ENCODE assay signal across 13 mouse cellular contexts in the genomic region with DNA sequence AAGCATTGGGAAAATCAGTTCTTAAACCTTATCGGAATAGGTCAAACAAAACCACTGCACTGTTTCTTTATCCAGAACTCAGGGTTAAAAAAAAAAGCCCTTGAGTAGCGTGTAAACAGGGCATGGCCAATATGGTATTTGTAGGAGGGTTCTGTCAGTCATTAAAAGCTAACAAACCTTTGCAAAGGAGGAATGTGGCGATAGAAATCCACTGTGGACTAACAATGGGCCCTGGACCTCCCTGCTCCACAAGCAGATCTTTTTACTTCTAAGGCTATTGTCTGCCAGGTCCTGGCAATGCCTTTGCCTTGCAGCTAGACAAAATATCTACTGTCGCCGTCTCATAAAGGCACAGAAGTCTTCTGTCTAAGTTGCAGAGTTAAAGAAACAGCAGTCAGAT.
DNase-seq lines count a peak whose midpoint lies in the region; ATAC-seq and TF ChIP-seq lines count a peak whose summit lies in the region.
"Had no signal": no experiment of that assay in that cellular context is flagged by ENCODE, and none has a peak within 500 bp of the region (broad histone marks: within the 10 kb centered on the region; RNA-seq: fewer than 3 reads in every experiment).

No protein-coding gene starts in this region.

- H3K9me3 ChIP-seq in forebrain, embryonic 11.5 days (ENCODE audit: control insufficient read depth, low read length) = no peaks in the 10 kb centered on the region
- H3K9me3 ChIP-seq in forebrain, postnatal 0 days (ENCODE audit: low read length) = no peaks in the 10 kb centered on the region
- no peaks in the 10 kb centered on the region for H3K9me3 ChIP-seq in midbrain, embryonic 10.5 days (replicated peaks)
- no peaks in the 10 kb centered on the region for H3K9me3 ChIP-seq in midbrain, postnatal 0 days (ENCODE audit: low read length)
- no peaks in the 10 kb centered on the region for H3K9me3 ChIP-seq in forebrain, embryonic 14.5 days (replicated peaks; ENCODE audit: control insufficient read depth, low read length)
- H3K9me3 ChIP-seq in stomach, embryonic 14.5 days (ENCODE audit: control insufficient read depth, low read depth, low read length) = no peaks in the 10 kb centered on the region
- H3K9me3 ChIP-seq: hindbrain, embryonic 15.5 days had no signal

- DNase-seq in forebrain, embryonic 11.5 days (ENCODE audit: low spot score) = no peak
- no peak for DNase-seq in forebrain, postnatal 0 days
- DNase-seq in midbrain, embryonic 10.5 days (ENCODE audit: low spot score) = peak; percentile 25
- DNase-seq in midbrain, postnatal 0 days (ENCODE audit: low spot score) = no peak
- peak; percentile 25 for DNase-seq in forebrain, embryonic 14.5 days (ENCODE audit: low spot score)
- no peak for DNase-seq in gastrocnemius, adult 2 months
- DNase-seq in kidney, postnatal 10 days = no peak
- DNase-seq: gastrocnemius, postnatal 14 days; thymus, adult 2 months had no signal

- H3K4me2 ChIP-seq in forebrain, embryonic 11.5 days (ENCODE audit: low read depth, low read length, severe bottlenecking) = no peak overlapping the region
- no peak overlapping the region for H3K4me2 ChIP-seq in forebrain, postnatal 0 days (ENCODE audit: low read depth)
- H3K4me2 ChIP-seq in midbrain, postnatal 0 days (ENCODE audit: low read depth, low read length, poor library complexity, severe bottlenecking) = no peak overlapping the region
- no peak overlapping the region for H3K4me2 ChIP-seq in forebrain, embryonic 14.5 days (ENCODE audit: low read length)
- no peak overlapping the region for H3K4me2 ChIP-seq in stomach, embryonic 14.5 days (replicated peaks; ENCODE audit: low read depth, low read length)
- H3K4me2 ChIP-seq: hindbrain, embryonic 15.5 days had no signal

- H3K4me3 ChIP-seq in forebrain, embryonic 11.5 days (ENCODE audit: low read depth, low read length) = no peak overlapping the region
- H3K4me3 ChIP-seq in forebrain, postnatal 0 days (ENCODE audit: low read depth, low read length) = no peak overlapping the region
- H3K4me3 ChIP-seq in midbrain, embryonic 10.5 days = no peak overlapping the region
- no peak overlapping the region for H3K4me3 ChIP-seq in midbrain, postnatal 0 days (ENCODE audit: low read depth, low read length)
- H3K4me3 ChIP-seq in forebrain, embryonic 14.5 days (ENCODE audit: low read depth, low read length) = no peak overlapping the region
- H3K4me3 ChIP-seq in stomach, embryonic 14.5 days (ENCODE audit: low read depth, low read length) = no peak overlapping the region
- H3K4me3 ChIP-seq in gastrocnemius, adult 2 months = no peak overlapping the region
- H3K4me3 ChIP-seq: hindbrain, embryonic 15.5 days had no signal

- intact Hi-C loops in gastrocnemius, adult 2 months (cut with DNase I) = no loop called here

- no peak for TF ChIP-seq CTCF in forebrain, postnatal 0 days (IDR thresholded peaks at IDR 0.05; ENCODE audit: low read depth)
- no peak for TF ChIP-seq CTCF in midbrain, postnatal 0 days (IDR thresholded peaks at IDR 0.05)
- TF ChIP-seq CTCF in gastrocnemius, adult 2 months (IDR thresholded peaks at IDR 0.05) = no peak

- peak overlapping the region; percentile 37; the same call in 1 of the 2 replicates for H3K27ac ChIP-seq in forebrain, embryonic 11.5 days (ENCODE audit: low read depth, low read length)
- no peak overlapping the region for H3K27ac ChIP-seq in forebrain, postnatal 0 days (ENCODE audit: low read depth, low read length)
- peak overlapping the region; percentile 68 for H3K27ac ChIP-seq in midbrain, embryonic 10.5 days (replicated peaks)
- H3K27ac ChIP-seq in midbrain, postnatal 0 days (ENCODE audit: low read depth, low read length) = no peak overlapping the region
- no peak overlapping the region for H3K27ac ChIP-seq in forebrain, embryonic 14.5 days (ENCODE audit: low read depth, low read length)
- peak overlapping the region; percentile 80 for H3K27ac ChIP-seq in stomach, embryonic 14.5 days (ENCODE audit: low read length)
- no peak overlapping the region for H3K27ac ChIP-seq in gastrocnemius, adult 2 months
- H3K27ac ChIP-seq: hindbrain, embryonic 15.5 days; macrophage had no signal

- ATAC-seq in forebrain, embryonic 11.5 days (replicated peaks; ENCODE audit: low FRiP score) = no peak
- ATAC-seq in forebrain, postnatal 0 days = no peak
- no peak for ATAC-seq in midbrain, postnatal 0 days (ENCODE audit: low FRiP score)
- ATAC-seq in forebrain, embryonic 14.5 days = no peak
- ATAC-seq in stomach, embryonic 14.5 days (ENCODE audit: insufficient number of reproducible peaks, insufficient read depth, low FRiP score, low read depth) = peak; percentile 33

- H3K9ac ChIP-seq in forebrain, embryonic 11.5 days (ENCODE audit: low read length) = no peak overlapping the region
- H3K9ac ChIP-seq in forebrain, postnatal 0 days = no peak overlapping the region
- H3K9ac ChIP-seq in midbrain, postnatal 0 days (replicated peaks; ENCODE audit: low read length, poor library complexity, severe bottlenecking) = no peak overlapping the region
- no peak overlapping the region for H3K9ac ChIP-seq in forebrain, embryonic 14.5 days (ENCODE audit: low read length)
- no peak overlapping the region for H3K9ac ChIP-seq in stomach, embryonic 14.5 days (replicated peaks; ENCODE audit: low read depth, low read length)
- H3K9ac ChIP-seq: hindbrain, embryonic 15.5 days had no signal

- WGBS in forebrain, embryonic 11.5 days = 13% methylated on average over 5 of the region's 5 CpGs
- whole genome bisulfite sequencing in forebrain, postnatal 0 days = 19% methylated on average over 5 of the region's 5 CpGs
- WGBS in midbrain, embryonic 10.5 days = 13% methylated on average over 5 of the region's 5 CpGs
- 28% methylated on average over 5 of the region's 5 CpGs for WGBS in midbrain, postnatal 0 days
- 9% methylated on average over 5 of the region's 5 CpGs for WGBS in forebrain, embryonic 14.5 days
- WGBS in stomach, embryonic 14.5 days = 42% methylated on average over 5 of the region's 5 CpGs

- no peaks in the 10 kb centered on the region for H3K27me3 ChIP-seq in forebrain, embryonic 11.5 days (ENCODE audit: control insufficient read depth, insufficient read depth, low read length)
- no peaks in the 10 kb centered on the region for H3K27me3 ChIP-seq in forebrain, postnatal 0 days (ENCODE audit: insufficient read depth, low read length)
- no peaks in the 10 kb centered on the region; the same call in 1 of the 2 replicates for H3K27me3 ChIP-seq in midbrain, embryonic 10.5 days (ENCODE audit: low read depth, poor library complexity, severe bottlenecking)
- no peaks in the 10 kb centered on the region for H3K27me3 ChIP-seq in midbrain, postnatal 0 days (ENCODE audit: insufficient read depth, low read length)
- no peaks in the 10 kb centered on the region for H3K27me3 ChIP-seq in forebrain, embryonic 14.5 days (replicated peaks; ENCODE audit: control insufficient read depth, insufficient read depth, low read length)
- no peaks in the 10 kb centered on the region for H3K27me3 ChIP-seq in stomach, embryonic 14.5 days (ENCODE audit: control insufficient read depth, insufficient read depth, low read length)
- H3K27me3 ChIP-seq: hindbrain, embryonic 15.5 days had no signal

- H3K4me1 ChIP-seq in forebrain, embryonic 11.5 days (replicated peaks; ENCODE audit: control insufficient read depth, insufficient read depth, low read length) = peaks cover 24% of the 10 kb centered on the region
- peaks cover 7% of the 10 kb centered on the region; the same call in 1 of the 2 replicates for H3K4me1 ChIP-seq in forebrain, postnatal 0 days (ENCODE audit: insufficient read depth)
- H3K4me1 ChIP-seq in midbrain, embryonic 10.5 days = peaks cover 65% of the 10 kb centered on the region
- H3K4me1 ChIP-seq in midbrain, postnatal 0 days (ENCODE audit: insufficient read depth, low read length) = peaks cover 8% of the 10 kb centered on the region
- peaks cover 61% of the 10 kb centered on the region for H3K4me1 ChIP-seq in forebrain, embryonic 14.5 days (ENCODE audit: control insufficient read depth, insufficient read depth, low read length)
- H3K4me1 ChIP-seq in stomach, embryonic 14.5 days (ENCODE audit: control insufficient read depth, insufficient read depth, low read length) = no peaks in the 10 kb centered on the region; the same call in 1 of the 2 replicates

- no peaks in the 10 kb centered on the region for H3K36me3 ChIP-seq in forebrain, embryonic 11.5 days (ENCODE audit: control insufficient read depth, insufficient read depth, low read length)
- H3K36me3 ChIP-seq in forebrain, postnatal 0 days (ENCODE audit: insufficient read depth) = no peaks in the 10 kb centered on the region
- H3K36me3 ChIP-seq in midbrain, embryonic 10.5 days = no peaks in the 10 kb centered on the region
- no peaks in the 10 kb centered on the region for H3K36me3 ChIP-seq in midbrain, postnatal 0 days (ENCODE audit: insufficient read depth, low read length)
- H3K36me3 ChIP-seq in forebrain, embryonic 14.5 days (ENCODE audit: control insufficient read depth, insufficient read depth, low read length) = peaks cover 5% of the 10 kb centered on the region; the same call in 1 of the 2 replicates
- no peaks in the 10 kb centered on the region for H3K36me3 ChIP-seq in stomach, embryonic 14.5 days (ENCODE audit: control insufficient read depth, insufficient read depth, low read length)
- H3K36me3 ChIP-seq: G1E; hindbrain, embryonic 15.5 days had no signal

Comparison
In these comparisons a context has a peak if more than half of its experiments do, and no peak if none do; other contexts are left out.
1. DNase-seq: peak in midbrain, embryonic 10.5 days (single experiment) and forebrain, embryonic 14.5 days (single experiment); none in forebrain, embryonic 11.5 days (single experiment), forebrain, postnatal 0 days (single experiment), midbrain, postnatal 0 days (single experiment), gastrocnemius, adult 2 months (single experiment) and kidney, postnatal 10 days (single experiment).
2. H3K27ac ChIP-seq: peak in forebrain, embryonic 11.5 days (single experiment), midbrain, embryonic 10.5 days (single experiment) and stomach, embryonic 14.5 days (single experiment); none in forebrain, postnatal 0 days (single experiment), midbrain, postnatal 0 days (single experiment), forebrain, embryonic 14.5 days (single experiment) and gastrocnemius, adult 2 months (single experiment).